Mouse (Mus musculus) hindbrain, embryonic 12.5 days (tissue): ENCODE data around the gene Zhx3. TPM values are rescaled to one million over a fixed set of nuclear protein-coding genes. Genes with fewer than 3 reads are reported as not detected.

Source experiments
- ATAC-seq: fragments of 200-750 bp; cut with Nextera tagmentation; 2 replicates; pipeline ENCODE4 v1.8.0; 2017; ENCODE audit warnings: moderate TSS enrichment; ENCODE audit not compliant: low FRiP score
- H3K27ac ChIP-seq: fragments of 300-500 bp; sonication (generic); 2 replicates; pipeline ENCODE4 v1.5.1; 2016; ENCODE audit warnings: mild to moderate bottlenecking
- H3K27me3 ChIP-seq: fragments of 300-500 bp; sonication (generic); 2 replicates; pipeline ENCODE4 v1.6.1; 2016; ENCODE audit warnings: mild to moderate bottlenecking
- H3K36me3 ChIP-seq: fragments of 300-500 bp; sonication (generic); 2 replicates; pipeline ENCODE4 v1.6.1; 2016; ENCODE audit warnings: mild to moderate bottlenecking
- H3K4me1 ChIP-seq: fragments of 300-500 bp; sonication (generic); 2 replicates; pipeline ENCODE4 v1.6.1; 2016
- H3K4me2 ChIP-seq: fragments of 300-500 bp; sonication (generic); replicated peaks from 2 replicates; pipeline ENCODE4 v1.6.1; 2016; ENCODE audit warnings: mild to moderate bottlenecking
- H3K4me3 ChIP-seq: fragments of 300-500 bp; sonication (generic); 2 replicates; pipeline ENCODE4 v1.5.1; 2016; ENCODE audit warnings: mild to moderate bottlenecking
- H3K9ac ChIP-seq: fragments of 300-500 bp; sonication (generic); 2 replicates; pipeline ENCODE4 v1.6.1; 2016; ENCODE audit warnings: mild to moderate bottlenecking, moderate library complexity
- H3K9me3 ChIP-seq: fragments of 300-500 bp; sonication (generic); replicated peaks from 2 replicates; pipeline ENCODE4 v1.6.1; 2016; ENCODE audit warnings: mild to moderate bottlenecking
- WGBS: fragments of 180-500 bp; shearing (Covaris S2); methylation state at CpG from one replicate; pipeline ENCODE4 v1.1.7; 2016; 5-methylcytosine and 5-hydroxymethylcytosine counted together
- polyA plus RNA-seq: library from polyadenylated mRNA; unstranded; fragments of >200 nt; fragmentation: Nextera tagmentation; extraction: Ambion mirVana; gene quantifications from 2 replicates; pipeline ENCODE4 v1.2.1, GENCODE M21; 2016

Zhx3 gene
- polyA plus RNA-seq, 1 experiment from 2014 or later, result 16.0 TPM

GRCm38 (mm10) chr2:160707673-160708072, 165.1 kb downstream of the Zhx3 start:
- H3K4me1 ChIP-seq, result no peaks in the 10 kb centered on the region
- H3K27ac ChIP-seq, result no peak overlapping the region
- no peaks in the 10 kb centered on the region for H3K27me3 ChIP-seq
- no peaks in the 10 kb centered on the region for H3K9me3 ChIP-seq
- no peak overlapping the region for H3K9ac ChIP-seq
- no peak for ATAC-seq
- 94% methylated on average over 3 of the region's 3 CpGs for WGBS
- no peak overlapping the region for H3K4me2 ChIP-seq
- no peak overlapping the region for H3K4me3 ChIP-seq
- H3K36me3 ChIP-seq, result peaks cover 60% of the 10 kb centered on the region

GRCm38 (mm10) chr2:160702824-160703223, 170.0 kb downstream of the Zhx3 start:
- Histone ChIP-seq H3K27me3 (no peaks in the 10 kb centered on the region), H3K9ac (no peak overlapping the region), H3K36me3 (peaks cover 62% of the 10 kb centered on the region), H3K4me1 (no peaks in the 10 kb centered on the region), H3K4me3 (no peak overlapping the region), H3K27ac (no peak overlapping the region), H3K4me2 (no peak overlapping the region), H3K9me3 (no peaks in the 10 kb centered on the region)
- ATAC-seq, result no peak

- H3K27ac ChIP-seq, result no peak overlapping the region
- no peak overlapping the region for H3K4me2 ChIP-seq
- H3K4me3 ChIP-seq, result no peak overlapping the region
- ATAC-seq, result no peak
- H3K27me3 ChIP-seq, result no peaks in the 10 kb centered on the region
- 95% methylated on average over 3 of the region's 3 CpGs for WGBS
- peaks cover 58% of the 10 kb centered on the region for H3K36me3 ChIP-seq
- H3K4me1 ChIP-seq, result no peaks in the 10 kb centered on the region
- no peak overlapping the region for H3K9ac ChIP-seq
- H3K9me3 ChIP-seq, result no peaks in the 10 kb centered on the region
These were observed 171.2 kb downstream of the Zhx3 start for GRCm38 (mm10) chr2:160701603-160702002.

- no peak for ATAC-seq
- no peak overlapping the region for H3K27ac ChIP-seq
- WGBS, result 81% methylated on average over 5 of the region's 5 CpGs
- H3K4me3 ChIP-seq, result no peak overlapping the region
- H3K9me3 ChIP-seq, result no peaks in the 10 kb centered on the region
- H3K36me3 ChIP-seq, result peaks cover 53% of the 10 kb centered on the region
- H3K27me3 ChIP-seq, result no peaks in the 10 kb centered on the region
- no peak overlapping the region for H3K4me2 ChIP-seq
- no peaks in the 10 kb centered on the region for H3K4me1 ChIP-seq
- H3K9ac ChIP-seq, result no peak overlapping the region
These were observed 172.5 kb downstream of the Zhx3 start for GRCm38 (mm10) chr2:160700271-160700670.

Other genes with a start within 250 kb of the Zhx3 start
- 114 and 122 TPM in 2 replicates for gene Top1, start 227.1 kb downstream of the Zhx3 start, polyA plus RNA-seq
- gene Plcg1, start 141.7 kb downstream of the Zhx3 start, polyA plus RNA-seq, result 119 and 122 TPM in 2 replicates
- gene Lpin3, start 7.7 kb upstream of the Zhx3 start, polyA plus RNA-seq, result 0.63 and 1.4 TPM in 2 replicates
- gene Emilin3, start 39.3 kb upstream of the Zhx3 start, polyA plus RNA-seq, result 5.1 and 7.5 TPM in 2 replicates
- gene Chd6, start 236.1 kb upstream of the Zhx3 start, polyA plus RNA-seq, result 42.0 and 48.2 TPM in 2 replicates